Mouse (Mus musculus) activated CD4-positive, CD25-positive, alpha-beta regulatory T cell, adult 4 months (primary cell): Measurements from ENCODE around the gene Clasp2. TPM values are rescaled to one million over a fixed set of nuclear protein-coding genes. Genes with fewer than 3 reads are reported as not detected.
"Not testable (repeated sequence)": the region's sequence is repeated elsewhere in the genome, so short reads cannot be mapped to it uniquely, and the experiment has no call there.

Source experiments
- ATAC-seq: one replicate; pipeline ENCODE4 v1.8.0; 2017
- polyA plus RNA-seq, 2 experiments: library from polyadenylated mRNA; unstranded; fragments of 100-300 nt; shearing (Covaris generic); gene quantifications; one replicate each; pipeline ENCODE4 v1.2.1; 2017

Clasp2 gene
- polyA plus RNA-seq = 10 to 100 TPM in 1 of 2 experiments, 1 to 10 TPM in 1; 8.5 to 10.3 TPM

- ATAC-seq = peak; percentile 74
Observed at GRCm38 (mm10) chr9:113741108-113741636, at the start of gene Clasp2. Clasp2 (plus strand) TSS chr9:113741473.

- ATAC-seq = no peak
Observed at GRCm38 (mm10) chr9:113701441-113702160, 39.7 kb upstream of the Clasp2 start.

DNA sequence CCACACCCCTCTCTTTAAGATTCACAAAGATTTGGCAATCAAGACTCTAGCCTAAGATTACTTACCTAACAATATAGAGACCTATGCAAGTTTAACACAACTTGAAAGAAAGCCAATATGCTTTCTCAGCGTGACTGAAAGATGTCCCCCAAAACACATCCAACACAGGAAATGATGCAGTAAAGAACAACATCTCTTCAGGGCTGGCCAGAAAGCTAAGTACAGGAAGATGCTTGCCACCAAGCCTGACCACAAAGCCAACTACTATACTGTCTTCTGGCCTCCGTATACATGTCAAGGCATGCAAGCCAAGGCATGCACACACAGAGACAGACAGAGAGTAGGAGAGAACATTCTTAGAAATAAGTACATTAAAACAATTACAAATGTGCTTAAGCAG, 35.2 kb upstream of the Clasp2 start:
- ATAC-seq = peak; percentile 65

DNA sequence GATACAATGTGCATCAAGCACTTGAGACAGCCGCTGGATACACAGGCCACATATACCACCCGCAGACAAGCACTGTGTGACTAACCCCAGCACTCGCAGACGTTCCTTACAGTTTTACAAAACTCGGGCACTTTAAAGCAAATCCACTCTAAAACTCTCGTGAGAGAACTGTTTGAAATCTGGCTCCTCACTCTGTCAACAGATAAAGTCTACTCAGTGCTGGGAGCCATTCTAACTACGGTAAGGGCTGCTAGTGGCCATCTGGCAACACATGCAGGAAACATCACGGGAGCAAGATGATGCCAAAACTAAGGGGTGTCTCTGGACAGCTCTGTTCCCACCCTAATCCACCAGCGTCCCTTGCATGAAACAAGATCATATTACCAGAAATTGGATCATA, 34.4 kb upstream of the Clasp2 start:
- ATAC-seq = peak; percentile 1

DNA sequence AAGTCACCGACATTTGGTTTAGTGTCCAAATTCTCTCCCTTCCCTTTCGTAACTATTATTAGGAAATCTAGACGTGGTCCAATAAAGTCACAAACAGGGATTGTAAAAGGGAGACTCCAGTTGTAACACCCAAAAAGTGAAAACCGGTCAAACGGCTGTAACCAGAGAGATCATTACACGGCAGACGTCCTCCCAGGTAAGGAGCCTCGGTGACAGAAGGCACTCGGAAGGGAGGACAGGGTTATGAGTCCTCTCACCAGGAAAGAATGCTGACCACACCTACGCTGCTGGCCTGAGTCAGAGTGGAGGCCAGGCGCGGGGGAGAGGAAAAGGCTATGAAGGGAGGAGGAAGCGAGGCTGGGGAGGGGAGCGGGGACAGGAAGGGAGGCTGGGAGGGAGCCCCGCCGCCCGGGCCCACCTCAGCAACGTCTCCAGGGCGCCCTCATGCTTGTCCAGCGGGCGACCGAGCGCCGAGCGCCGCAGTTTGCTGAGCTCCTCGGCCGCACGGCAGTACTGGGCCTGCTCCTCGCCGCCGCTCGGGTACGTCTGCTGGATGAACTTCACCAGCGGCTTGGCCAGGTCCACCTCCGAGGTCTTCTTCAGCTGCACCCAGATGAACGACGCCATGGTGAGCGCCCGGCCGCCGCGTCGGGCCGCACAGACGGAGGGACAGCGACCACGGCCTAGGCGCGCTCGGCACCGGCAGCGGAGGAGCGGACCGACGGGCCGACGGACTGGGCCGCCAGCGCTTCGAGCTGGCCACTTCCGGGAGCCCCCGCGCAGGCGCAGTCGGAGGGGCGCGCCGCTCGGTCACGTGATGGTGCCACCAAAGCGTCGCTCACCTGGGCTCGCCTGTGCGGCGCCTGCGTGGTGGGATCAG, 33.6 kb upstream of the Clasp2 start, which contains the start of gene Pdcd6ip:
Pdcd6ip (minus strand) TSS at position 779 of the 880 bp plus-strand sequence.
- ATAC-seq = peak; percentile 65

- no peak for ATAC-seq
Observed at GRCm38 (mm10) chr9:113708361-113709280, 32.7 kb upstream of the Clasp2 start.

GRCm38 (mm10) chr9:113710871-113711270, 30.4 kb upstream of the Clasp2 start:
- ATAC-seq = no peak

GRCm38 (mm10) chr9:113719063-113719462, 22.2 kb upstream of the Clasp2 start:
- ATAC-seq = no peak

- ATAC-seq = no peak
Observed at GRCm38 (mm10) chr9:113724646-113725045, 16.6 kb upstream of the Clasp2 start.

DNA sequence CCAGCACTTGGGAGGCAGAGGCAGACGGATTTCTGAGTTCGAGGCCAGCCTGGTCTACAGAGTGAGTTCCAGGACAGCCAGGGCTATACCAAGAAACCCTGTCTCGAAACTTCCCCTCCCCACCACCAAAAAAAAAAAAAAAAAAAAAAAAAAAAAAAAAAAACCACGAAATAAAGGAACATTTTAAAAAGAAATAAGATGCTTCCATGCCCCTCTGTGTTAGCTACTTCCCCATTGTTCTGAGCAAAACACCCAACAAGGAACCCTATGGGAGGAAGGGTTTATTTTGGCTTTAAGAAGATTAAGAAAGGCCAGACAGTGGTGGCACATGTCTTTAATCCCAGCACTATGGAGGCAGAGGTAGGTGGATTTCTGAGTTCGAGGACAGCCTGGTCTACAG, 15.7 kb upstream of the Clasp2 start:
- not testable (repeated sequence) for ATAC-seq

GRCm38 (mm10) chr9:113726131-113726530, 15.1 kb upstream of the Clasp2 start:
- no peak for ATAC-seq

- ATAC-seq = no peak
Observed at GRCm38 (mm10) chr9:113726991-113727680, 14.1 kb upstream of the Clasp2 start.

DNA sequence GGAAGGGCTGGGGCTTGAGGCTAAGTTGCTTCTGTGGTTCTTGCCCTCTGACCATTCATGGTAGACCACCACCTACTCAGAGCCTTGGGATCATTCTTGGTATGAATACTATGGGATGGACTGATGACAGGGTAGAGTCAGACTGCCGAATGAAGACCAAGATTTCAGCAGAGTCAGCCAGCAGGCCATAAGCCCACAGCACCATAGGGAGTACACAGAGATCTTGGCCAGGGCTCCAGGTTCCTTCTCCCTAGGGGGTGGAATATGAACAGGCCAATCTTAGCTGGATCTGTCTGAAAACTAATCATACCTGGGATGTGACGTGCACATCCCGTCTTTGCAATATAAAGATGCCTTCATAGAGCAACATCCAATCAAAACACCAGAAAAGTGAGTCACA, 9.7 kb upstream of the Clasp2 start:
- ATAC-seq = no peak

DNA sequence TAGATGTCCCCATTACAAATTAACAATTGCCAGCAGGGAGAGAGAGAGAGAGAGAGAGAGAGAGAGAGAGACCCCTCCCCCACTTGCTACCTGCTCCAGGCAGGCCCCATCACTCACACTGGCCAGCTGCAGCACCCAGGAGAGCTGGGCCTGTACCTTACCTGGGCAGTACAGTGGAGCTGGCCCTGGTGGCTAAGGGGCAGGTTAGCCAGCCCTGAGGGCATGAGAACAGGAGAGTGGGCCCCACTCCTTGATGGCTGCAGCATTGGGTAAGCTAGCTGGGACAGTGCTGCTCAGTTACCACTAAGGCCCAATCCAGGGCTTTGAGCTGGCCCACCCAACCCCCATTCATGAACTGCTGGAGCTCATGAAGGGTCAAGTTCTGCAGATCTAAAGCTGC, 5.4 kb upstream of the Clasp2 start:
- no peak for ATAC-seq

DNA sequence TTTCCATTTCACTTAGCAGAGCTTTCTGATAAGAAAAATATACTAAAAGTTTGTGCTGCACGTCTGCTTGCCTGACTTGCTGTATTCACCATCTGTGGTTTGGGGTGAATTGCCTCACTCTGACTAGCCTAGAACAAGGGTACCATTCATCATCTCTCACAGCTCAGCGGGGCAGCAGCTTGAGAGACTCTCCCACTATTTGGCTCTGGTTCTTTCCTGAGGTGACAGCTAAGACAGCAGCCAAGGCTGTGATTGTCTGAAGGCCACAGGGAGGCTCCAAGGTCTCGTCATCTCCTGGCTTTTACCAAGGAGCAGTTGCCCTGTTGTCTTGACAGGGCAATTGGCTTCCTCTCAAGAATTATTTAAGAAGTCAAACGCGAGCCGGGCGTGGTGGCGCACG, 3.3 kb upstream of the Clasp2 start:
- ATAC-seq = no peak

DNA sequence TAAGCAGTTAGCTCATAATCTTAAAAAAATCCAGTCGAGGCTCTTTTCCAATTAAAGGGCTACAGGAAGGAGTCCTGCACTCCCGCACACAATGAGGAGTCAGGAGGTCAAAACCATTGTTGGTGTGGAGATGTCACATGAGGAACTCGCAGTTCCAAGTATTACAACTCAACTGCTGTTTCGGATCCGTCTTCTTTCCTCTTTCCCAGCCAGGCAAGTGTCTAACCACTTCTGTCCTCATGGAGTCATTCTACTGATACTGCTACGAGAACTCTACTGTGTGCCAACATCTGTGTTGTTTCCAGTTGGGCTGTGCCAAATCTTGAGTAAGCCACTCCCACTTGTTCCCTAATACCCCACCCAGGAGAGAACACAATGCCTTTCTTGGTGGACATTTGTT, 2.3 kb upstream of the Clasp2 start:
- no peak for ATAC-seq

GRCm38 (mm10) chr9:113741637-113742137, 414 bp downstream of the Clasp2 start:
- ATAC-seq = peak; percentile 37

- ATAC-seq = no peak
Observed at GRCm38 (mm10) chr9:113742361-113742794, 1.1 kb downstream of the Clasp2 start.

DNA sequence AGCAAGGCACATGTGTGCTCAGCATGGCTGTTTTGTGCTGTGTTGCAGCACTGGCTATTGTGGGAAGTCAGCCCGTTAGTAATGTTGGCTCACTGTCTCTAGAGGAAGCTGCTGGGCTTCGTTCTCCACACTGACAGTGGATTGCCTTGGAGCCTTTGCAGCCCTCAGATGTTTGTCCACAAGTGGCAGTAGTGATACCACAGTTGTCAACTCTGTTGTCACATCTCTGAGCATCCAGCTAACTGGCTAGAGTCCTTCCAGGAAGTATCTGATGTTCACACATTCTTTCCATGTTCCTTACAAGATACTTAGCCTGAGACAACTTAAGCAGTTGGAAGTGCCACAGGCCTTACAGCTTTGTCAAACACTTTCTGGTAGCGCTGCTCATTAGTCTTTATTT, 2.0 kb downstream of the Clasp2 start:
- ATAC-seq = no peak

GRCm38 (mm10) chr9:113749356-113749755, 8.1 kb downstream of the Clasp2 start:
- ATAC-seq = no peak
